Mouse (Mus musculus) CD4-positive naive resting alpha-beta T cell, adult 57 days (primary cell): ENCODE measurements around the gene Gm20828. TPM values are rescaled to one million over a fixed set of nuclear protein-coding genes. Genes with fewer than 3 reads are reported as not detected.

ENCODE experiments used
- total RNA-seq: library from RNA; stranded (reverse); gene quantifications from one replicate; pipeline ENCODE4 v1.2.4, GENCODE M21; 2023

Gm20828 gene
- not detected for total RNA-seq

DNA sequence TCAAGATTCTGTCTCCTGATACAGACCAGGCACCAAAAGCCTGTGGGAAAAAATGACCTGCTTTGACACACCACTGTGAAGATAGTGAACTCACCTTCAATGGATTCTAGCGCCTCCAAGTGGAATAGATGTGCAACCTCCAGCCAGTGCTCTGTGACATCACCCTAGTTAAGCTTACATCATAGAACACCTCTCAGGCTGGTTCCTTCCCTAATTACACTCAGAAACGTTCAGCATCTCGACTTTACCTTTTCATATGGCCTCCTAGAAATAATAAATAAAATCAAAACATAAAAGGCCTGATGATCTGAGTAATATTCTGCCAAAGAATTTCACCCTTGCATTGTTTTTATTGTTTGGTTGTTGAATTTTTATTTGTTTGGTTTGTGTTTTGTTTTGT, at the start of gene Gm20828:
TSS of gene Gm20828 (minus strand) at position 101 of the 400 bp plus-strand sequence.

